Mouse (Mus musculus): Measurements from ENCODE around the gene Ctdspl2. TPM values are rescaled to one million over a fixed set of nuclear protein-coding genes. Genes with fewer than 3 reads are reported as not detected.

The Ctdspl2 gene
- polyA plus RNA-seq (2014; fragmentation: Illumina TruSeq; extraction: RNeasy Lipid Tissue Mini Kit (QIAGEN cat#74804); ENCODE audit: low read depth, low replicate concordance) = 70.3 TPM

DNA sequence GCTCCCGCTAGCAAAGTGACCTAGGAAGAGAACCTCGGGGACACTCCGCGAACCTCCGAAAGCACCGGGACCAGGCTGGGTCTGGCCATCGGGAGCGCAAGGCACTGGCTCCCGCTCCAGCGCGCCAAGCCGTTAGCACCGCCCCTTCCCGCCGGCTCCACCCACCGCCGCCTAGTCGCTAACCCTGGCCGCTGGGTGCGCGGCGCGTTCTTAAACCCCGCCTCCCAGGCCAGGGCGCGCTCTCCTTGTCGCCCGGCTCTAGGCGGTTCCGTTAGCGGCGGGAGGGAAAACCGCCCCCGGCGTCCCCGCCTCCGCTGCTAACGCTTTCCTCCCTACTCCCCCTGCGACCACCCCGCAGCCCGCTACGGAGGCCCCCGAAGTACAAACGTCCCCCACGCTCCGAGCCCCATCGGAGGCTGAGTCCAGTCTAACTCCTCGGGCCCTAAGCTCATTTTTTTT lies at the start of gene Ctdspl2, which contains the start of gene Mageb3:
Ctdspl2 (plus strand) TSS at position 237 of the 459 bp plus-strand sequence.
Mageb3 (minus strand) TSS at position 328 of the 459 bp plus-strand sequence.

DNA sequence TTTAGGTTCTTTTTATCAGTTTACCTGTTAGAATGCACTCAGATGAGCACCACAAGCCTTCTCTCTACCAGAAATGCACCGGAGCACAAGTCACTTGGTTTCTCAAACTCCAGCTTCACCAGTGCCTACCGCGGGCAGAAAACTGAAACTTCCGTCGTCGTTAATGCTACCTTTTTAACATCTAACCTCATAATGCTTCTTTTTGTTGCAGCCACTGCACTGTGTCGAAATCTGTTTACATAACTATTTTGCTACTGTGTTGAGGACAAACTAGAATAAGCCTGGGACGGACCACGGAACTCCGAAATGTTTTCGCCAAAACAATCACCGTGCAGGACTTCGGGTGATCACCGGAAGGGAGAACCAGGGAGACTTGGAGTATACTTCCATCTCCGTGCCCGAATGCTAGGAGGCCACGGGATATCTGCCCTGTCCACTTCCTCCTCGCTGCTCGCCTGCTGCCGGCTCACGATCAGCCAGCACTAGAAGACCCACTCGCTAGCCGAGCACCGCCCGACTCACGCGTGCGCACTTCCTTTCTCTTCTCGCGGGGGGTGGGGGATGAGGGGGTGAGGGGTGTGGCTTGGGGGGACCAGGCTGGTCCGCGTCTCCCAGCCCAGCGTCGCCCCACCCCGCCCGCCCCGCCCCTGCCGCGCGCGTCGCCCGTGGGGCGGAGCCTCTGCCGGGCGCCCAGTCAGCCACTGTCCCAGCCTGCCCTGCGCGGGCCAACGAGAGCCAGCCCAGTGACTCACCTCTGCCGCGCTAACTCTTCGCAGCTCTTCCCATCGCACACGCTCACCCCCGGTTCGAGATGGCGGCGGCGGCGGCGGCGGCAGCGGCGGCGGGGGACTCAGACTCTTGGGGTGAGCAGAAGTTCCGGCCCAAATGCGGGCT lies 72.3 kb downstream of the Ctdspl2 start, which contains the start of gene Eif3j1:
Eif3j1 (plus strand) TSS at position 685 of the 894 bp plus-strand sequence.

Other genes starting within 250 kb of the Ctdspl2 start
- gene Frmd5, start 148.9 kb upstream of the Ctdspl2 start, polyA plus RNA-seq (2014; fragmentation: Illumina TruSeq; extraction: RNeasy Lipid Tissue Mini Kit (QIAGEN cat#74804); ENCODE audit: low read depth, low replicate concordance) = 1.3 TPM
- gene Casc4, start 89.0 kb upstream of the Ctdspl2 start, polyA plus RNA-seq (2014; fragmentation: Illumina TruSeq; extraction: RNeasy Lipid Tissue Mini Kit (QIAGEN cat#74804); ENCODE audit: low read depth, low replicate concordance) = 49.4 TPM
- not detected for gene Mageb3, start 91 bp downstream of the Ctdspl2 start, polyA plus RNA-seq (2014; fragmentation: Illumina TruSeq; extraction: RNeasy Lipid Tissue Mini Kit (QIAGEN cat#74804); ENCODE audit: low read depth, low replicate concordance)
- gene Eif3j1, start 72.5 kb downstream of the Ctdspl2 start, polyA plus RNA-seq (2014; fragmentation: Illumina TruSeq; extraction: RNeasy Lipid Tissue Mini Kit (QIAGEN cat#74804); ENCODE audit: low read depth, low replicate concordance) = 62.2 TPM
- 10.8 TPM for gene Spg11, start 162.4 kb downstream of the Ctdspl2 start, polyA plus RNA-seq (2014; fragmentation: Illumina TruSeq; extraction: RNeasy Lipid Tissue Mini Kit (QIAGEN cat#74804); ENCODE audit: low read depth, low replicate concordance)
- gene B2m, start 191.7 kb downstream of the Ctdspl2 start, polyA plus RNA-seq (2014; fragmentation: Illumina TruSeq; extraction: RNeasy Lipid Tissue Mini Kit (QIAGEN cat#74804); ENCODE audit: low read depth, low replicate concordance) = 3,491 TPM
- not detected for gene Trim69, start 204.7 kb downstream of the Ctdspl2 start, polyA plus RNA-seq (2014; fragmentation: Illumina TruSeq; extraction: RNeasy Lipid Tissue Mini Kit (QIAGEN cat#74804); ENCODE audit: low read depth, low replicate concordance)
- gene Patl2, start 230.2 kb downstream of the Ctdspl2 start, polyA plus RNA-seq (2014; fragmentation: Illumina TruSeq; extraction: RNeasy Lipid Tissue Mini Kit (QIAGEN cat#74804); ENCODE audit: low read depth, low replicate concordance) = not detected
- gene Terb2, start 230.3 kb downstream of the Ctdspl2 start, polyA plus RNA-seq (2014; fragmentation: Illumina TruSeq; extraction: RNeasy Lipid Tissue Mini Kit (QIAGEN cat#74804); ENCODE audit: low read depth, low replicate concordance) = not detected

Measured in sigmoid colon, adult 10 weeks (tissue).